Mouse (Mus musculus) lung, postnatal 0 days (tissue): ENCODE measurements around the gene Ms4a6c.

Source experiments
- CTCF ChIP-seq: IDR thresholded peaks from 2 replicates; pipeline ENCODE4 v1.5.1; 2016; ENCODE audit warnings: antibody characterized with exemption, mild to moderate bottlenecking
- EP300 ChIP-seq: IDR thresholded peaks from 2 replicates; pipeline ENCODE4 v1.6.1; 2016; ENCODE audit warnings: antibody characterized with exemption, mild to moderate bottlenecking, control low read depth

- TF ChIP-seq CTCF (no peak), EP300 (no peak)
Observed at GRCm38 (mm10) chr19:11466471-11466870, 2.7 kb upstream of the Ms4a6c start.
